Mouse (Mus musculus) embryonic facial prominence, embryonic 15.5 days (tissue): Measurements from ENCODE around the gene Gchfr. TPM values are rescaled to one million over a fixed set of nuclear protein-coding genes. Genes with fewer than 3 reads are reported as not detected.

Source experiments
- ATAC-seq: fragments of 200-750 bp; cut with Nextera tagmentation; 2 replicates; pipeline ENCODE4 v1.8.0; 2017; ENCODE audit warnings: low read depth, moderate TSS enrichment; ENCODE audit not compliant: insufficient number of reproducible peaks, low FRiP score, low TSS enrichment
- H3K27ac ChIP-seq: fragments of 300-500 bp; sonication (generic); replicated peaks from 2 replicates; pipeline ENCODE4 v1.5.1; 2015; ENCODE audit warnings: mild to moderate bottlenecking, inconsistent platforms
- H3K27me3 ChIP-seq: fragments of 300-500 bp; sonication (generic); 2 replicates; pipeline ENCODE4 v1.6.1; 2015; ENCODE audit warnings: inconsistent platforms
- H3K36me3 ChIP-seq: fragments of 300-500 bp; sonication (generic); 2 replicates; pipeline ENCODE4 v1.6.1; 2015; ENCODE audit warnings: mild to moderate bottlenecking, inconsistent platforms
- H3K4me1 ChIP-seq: fragments of 300-500 bp; sonication (generic); 2 replicates; pipeline ENCODE4 v1.6.1; 2015; ENCODE audit warnings: inconsistent platforms
- H3K4me2 ChIP-seq: fragments of 300-500 bp; sonication (generic); replicated peaks from 2 replicates; pipeline ENCODE4 v1.6.1; 2015; ENCODE audit warnings: mild to moderate bottlenecking, inconsistent platforms
- H3K4me3 ChIP-seq: fragments of 300-500 bp; sonication (generic); replicated peaks from 2 replicates; pipeline ENCODE4 v1.5.1; 2015; ENCODE audit warnings: mild to moderate bottlenecking, inconsistent platforms
- H3K9ac ChIP-seq: fragments of 300-500 bp; sonication (generic); 2 replicates; pipeline ENCODE4 v1.6.1; 2015; ENCODE audit warnings: inconsistent platforms
- H3K9me3 ChIP-seq: fragments of 300-500 bp; sonication (generic); replicated peaks from 2 replicates; pipeline ENCODE4 v1.6.1; 2016; ENCODE audit warnings: inconsistent platforms
- WGBS: fragments of 180-500 bp; shearing (Covaris S2); methylation state at CpG from one replicate; pipeline ENCODE4 v1.1.7; 2015; 5-methylcytosine and 5-hydroxymethylcytosine counted together
- polyA plus RNA-seq: library from polyadenylated mRNA; unstranded; fragments of >200 nt; fragmentation: Nextera tagmentation; extraction: Ambion mirVana; gene quantifications from 2 replicates; pipeline ENCODE4 v1.2.1, GENCODE M21; 2015

Gchfr gene
- polyA plus RNA-seq, 1 experiment from 2014 or later = 15.0 TPM

DNA sequence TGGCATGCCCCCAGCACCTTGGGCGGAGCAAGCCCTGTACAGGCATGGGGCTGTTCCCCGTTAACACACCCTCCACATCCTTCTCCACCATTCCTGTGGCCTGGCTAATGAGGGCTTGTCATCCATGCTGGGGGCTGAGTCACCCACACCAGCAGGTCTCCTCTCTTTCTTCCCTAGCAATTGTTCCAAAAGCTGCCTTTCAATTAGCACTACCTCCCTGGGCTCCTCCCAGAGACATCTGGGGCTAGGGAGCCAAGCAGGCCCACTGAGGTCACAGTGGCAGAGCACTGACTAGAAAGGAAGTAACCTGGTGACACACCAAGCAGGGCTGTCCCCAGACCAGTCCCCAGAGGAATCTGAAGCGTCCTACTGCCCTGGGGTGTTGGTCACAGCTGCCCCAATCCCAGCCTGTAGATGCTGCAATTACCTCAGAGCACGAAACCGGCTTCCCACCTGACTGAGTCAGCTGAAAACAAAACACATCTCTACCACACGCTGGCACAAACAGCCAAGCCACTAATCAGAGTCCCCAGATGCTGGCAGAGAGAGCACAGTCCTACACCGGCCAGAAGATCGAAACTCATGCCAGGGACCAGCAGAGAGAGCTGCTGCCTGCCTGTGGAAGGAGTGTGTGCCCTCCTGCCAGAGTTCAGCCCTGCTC is 6.5 kb downstream of the Gchfr start, which contains the start of gene Gm14137:
TSS of gene Gm14137 (plus strand) at position 519 of the 661 bp plus-strand sequence.
- no peak within 1 kb of the TSS for H3K9ac ChIP-seq
- peaks cover 15% of the 10 kb centered on the region; the same call in 1 of the 2 replicates for H3K36me3 ChIP-seq
- H3K4me1 ChIP-seq = peaks cover 9% of the 10 kb centered on the region; the same call in 1 of the 2 replicates
- H3K9me3 ChIP-seq = no peaks in the 10 kb centered on the region
- no peak within 1 kb of the TSS for H3K4me2 ChIP-seq
- H3K27ac ChIP-seq = peak within 1 kb of the TSS; percentile 49
- WGBS = 39% methylated on average over 8 of the region's 8 CpGs
- no peaks in the 10 kb centered on the region for H3K27me3 ChIP-seq
- ATAC-seq = no peak
- no peak within 1 kb of the TSS for H3K4me3 ChIP-seq

DNA sequence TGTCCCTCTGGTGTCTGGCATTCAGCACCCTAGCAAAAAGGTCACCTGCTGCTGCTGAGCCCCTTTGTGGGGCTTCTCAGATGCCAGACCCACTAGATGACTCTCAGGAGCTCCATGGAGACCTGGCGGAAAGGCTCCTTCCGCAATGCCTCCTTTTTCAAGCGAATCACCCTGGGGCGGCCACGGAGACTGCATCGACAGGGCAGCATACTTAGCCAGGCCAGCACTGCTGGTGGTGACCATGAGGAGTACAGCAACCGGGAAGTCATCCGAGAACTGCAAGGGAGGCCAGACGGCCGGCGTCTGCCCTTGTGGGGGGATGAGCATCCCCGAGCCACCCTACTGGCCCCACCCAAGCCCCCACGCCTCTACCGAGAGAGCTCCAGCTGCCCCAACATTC is 7.3 kb downstream of the Gchfr start:
- no peak overlapping the region for H3K4me2 ChIP-seq
- peaks cover 9% of the 10 kb centered on the region; the same call in 1 of the 2 replicates for H3K4me1 ChIP-seq
- H3K27ac ChIP-seq = peak overlapping the region; percentile 49; the same call in 1 of the 2 replicates
- H3K9me3 ChIP-seq = no peaks in the 10 kb centered on the region
- no peak for ATAC-seq
- no peaks in the 10 kb centered on the region for H3K27me3 ChIP-seq
- no peak overlapping the region for H3K9ac ChIP-seq
- peaks cover 21% of the 10 kb centered on the region for H3K36me3 ChIP-seq
- WGBS = 64% methylated on average over 14 of the region's 14 CpGs
- no peak overlapping the region for H3K4me3 ChIP-seq

DNA sequence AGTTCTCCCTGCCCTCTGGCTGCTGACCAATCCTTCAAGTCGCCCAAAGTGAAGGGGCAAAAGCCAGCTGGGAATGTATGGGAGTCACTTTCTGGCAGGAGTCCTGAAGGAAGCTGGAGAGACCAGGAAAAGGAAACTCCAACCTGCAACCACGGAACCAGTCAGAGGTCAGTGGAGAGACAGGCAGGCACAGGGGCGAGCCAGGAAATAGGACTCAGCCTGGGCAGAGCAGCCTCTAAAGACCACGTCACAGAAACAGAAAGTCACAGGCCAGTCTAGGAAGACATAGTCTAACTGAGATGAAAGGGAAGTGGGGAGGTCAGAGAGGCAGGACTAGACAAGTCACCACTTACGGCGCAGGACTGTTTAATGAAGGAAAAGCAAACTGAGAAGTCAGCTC is 8.0 kb downstream of the Gchfr start:
- Histone ChIP-seq H3K9ac (no peak overlapping the region), H3K4me1 (peaks cover 9% of the 10 kb centered on the region; the same call in 1 of the 2 replicates), H3K4me3 (no peak overlapping the region), H3K27me3 (no peaks in the 10 kb centered on the region), H3K9me3 (no peaks in the 10 kb centered on the region), H3K27ac (no peak overlapping the region), H3K36me3 (peaks cover 29% of the 10 kb centered on the region), H3K4me2 (no peak overlapping the region)
- 54% methylated on average over 6 of the region's 6 CpGs for WGBS
- ATAC-seq = no peak

DNA sequence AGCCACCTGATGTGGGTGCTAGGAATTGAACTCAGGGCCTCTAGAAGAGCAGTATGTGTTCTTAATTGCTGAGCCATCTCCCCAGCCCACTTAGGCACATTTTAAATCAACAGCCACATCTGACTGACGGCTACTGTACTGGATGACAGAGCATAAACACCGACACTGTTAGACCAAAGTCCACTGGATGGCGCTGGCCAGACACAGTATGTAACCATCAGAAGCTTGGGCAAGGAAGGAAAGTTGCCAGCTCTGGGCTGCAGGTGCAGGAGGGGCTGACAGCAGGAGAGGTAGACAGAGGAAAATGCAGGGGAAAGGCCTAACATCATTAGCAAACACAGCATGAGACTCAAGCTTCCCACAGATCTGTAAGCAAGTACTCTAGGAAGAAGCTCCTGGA is 9.2 kb downstream of the Gchfr start:
- Histone ChIP-seq H3K4me1 (peaks cover 9% of the 10 kb centered on the region; the same call in 1 of the 2 replicates), H3K9ac (no peak overlapping the region), H3K4me3 (no peak overlapping the region), H3K36me3 (peaks cover 33% of the 10 kb centered on the region), H3K9me3 (no peaks in the 10 kb centered on the region), H3K27me3 (no peaks in the 10 kb centered on the region), H3K4me2 (no peak overlapping the region), H3K27ac (no peak overlapping the region)
- no peak for ATAC-seq
- WGBS = 48% methylated on average over 3 of the region's 3 CpGs

DNA sequence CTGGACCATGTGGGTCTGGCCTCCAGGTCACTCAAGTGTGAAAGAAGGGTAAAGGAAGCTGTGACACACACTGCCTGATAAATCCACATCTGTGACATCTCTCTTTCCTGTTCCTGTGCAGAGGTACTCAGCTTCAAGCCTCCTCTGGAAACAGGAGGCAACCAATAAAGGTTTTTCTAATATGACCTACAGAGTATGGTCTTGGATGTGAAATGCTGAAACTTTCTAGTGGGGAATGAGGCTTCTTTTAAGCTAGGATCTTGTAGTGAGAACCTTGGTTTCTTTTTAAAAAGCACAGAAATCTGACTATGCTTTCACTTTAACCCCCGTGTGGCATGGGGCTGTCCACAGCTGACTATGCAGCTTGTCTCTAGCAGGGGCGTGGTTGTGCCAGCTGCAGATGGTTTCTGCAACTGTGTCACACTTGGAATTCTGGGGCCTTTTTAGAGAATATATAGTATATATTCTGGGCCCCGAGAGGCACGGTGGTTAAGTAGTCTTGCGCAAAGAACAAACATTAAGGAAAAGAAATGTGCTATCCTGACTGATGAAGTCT is 9.9 kb downstream of the Gchfr start:
- 73% methylated on average over 5 of the region's 5 CpGs for WGBS
- no peak overlapping the region for H3K4me3 ChIP-seq
- ATAC-seq = no peak
- H3K4me2 ChIP-seq = no peak overlapping the region
- H3K9ac ChIP-seq = no peak overlapping the region
- peaks cover 9% of the 10 kb centered on the region; the same call in 1 of the 2 replicates for H3K4me1 ChIP-seq
- peaks cover 33% of the 10 kb centered on the region for H3K36me3 ChIP-seq
- no peak overlapping the region for H3K27ac ChIP-seq
- H3K27me3 ChIP-seq = no peaks in the 10 kb centered on the region
- H3K9me3 ChIP-seq = no peaks in the 10 kb centered on the region

DNA sequence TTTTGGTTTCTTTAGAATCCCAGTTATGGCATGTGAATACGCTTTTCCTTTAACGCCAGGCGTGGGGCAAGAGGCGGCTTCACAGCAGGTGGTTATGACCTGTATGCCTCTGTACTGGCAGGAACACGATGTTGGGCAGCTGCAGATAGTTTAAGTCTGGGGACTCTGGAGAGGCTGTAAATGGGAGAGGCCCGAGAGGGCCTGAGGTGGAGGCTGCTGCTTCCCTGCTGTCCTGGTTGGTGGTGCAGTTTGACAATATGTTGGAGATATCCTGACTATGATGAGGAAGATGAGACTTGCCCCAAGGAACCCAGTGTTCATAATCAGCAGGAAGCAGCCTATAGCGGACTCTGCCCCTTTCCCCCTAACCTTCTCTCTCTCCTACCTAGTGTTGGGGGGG is 15.3 kb downstream of the Gchfr start:
- 82% methylated on average over 7 of the region's 7 CpGs for WGBS
- H3K4me2 ChIP-seq = no peak overlapping the region
- H3K27me3 ChIP-seq = no peaks in the 10 kb centered on the region
- peaks cover 48% of the 10 kb centered on the region for H3K36me3 ChIP-seq
- no peak overlapping the region for H3K27ac ChIP-seq
- ATAC-seq = no peak
- no peak overlapping the region for H3K4me3 ChIP-seq
- H3K9me3 ChIP-seq = no peaks in the 10 kb centered on the region
- no peak overlapping the region for H3K9ac ChIP-seq
- no peaks in the 10 kb centered on the region for H3K4me1 ChIP-seq

DNA sequence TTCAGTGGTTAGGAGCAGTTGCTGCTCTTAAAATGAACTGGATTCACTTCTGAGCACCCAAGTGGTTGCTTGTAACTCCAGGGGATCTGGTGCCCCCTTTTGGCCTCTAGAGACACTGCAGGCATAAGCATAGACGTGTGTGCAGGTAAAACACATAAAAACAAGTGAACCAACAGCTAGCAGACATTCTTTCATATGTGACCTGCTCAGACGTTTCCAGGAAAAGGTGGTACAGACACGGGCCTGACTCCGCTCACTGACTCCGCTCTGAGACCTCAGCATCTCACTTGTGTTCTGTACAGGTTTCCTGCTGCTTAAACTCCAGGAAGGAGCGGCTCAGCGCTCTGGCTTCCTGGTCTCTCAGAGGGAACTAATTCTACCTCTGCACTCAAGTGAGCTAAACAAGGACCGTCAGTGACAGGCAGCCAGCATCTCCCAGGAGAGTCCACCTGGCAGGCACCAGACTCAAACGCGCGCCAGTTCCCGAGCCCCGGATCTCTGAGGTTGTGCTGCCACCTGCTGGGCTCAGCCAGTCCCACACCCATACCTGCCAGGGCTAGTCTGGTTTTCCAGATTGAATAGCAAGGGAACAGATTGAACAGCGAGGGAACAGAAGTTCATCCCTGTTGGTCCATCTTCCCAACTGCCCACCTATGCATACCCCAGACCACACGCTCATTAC is 21.6 kb downstream of the Gchfr start:
- H3K27me3 ChIP-seq = no peaks in the 10 kb centered on the region
- peak overlapping the region; percentile 33 for H3K4me3 ChIP-seq
- WGBS = 3% methylated on average over 15 of the region's 15 CpGs
- H3K4me1 ChIP-seq = 0 out of 2 replicates have a peak, but pooled peaks cover 4% of the 10 kb centered on the region
- no peak overlapping the region for H3K27ac ChIP-seq
- peaks cover 14% of the 10 kb centered on the region for H3K36me3 ChIP-seq
- peak overlapping the region; percentile 58 for H3K4me2 ChIP-seq
- no peak overlapping the region for H3K9ac ChIP-seq
- no peaks in the 10 kb centered on the region for H3K9me3 ChIP-seq
- peak; percentile 82 for ATAC-seq

DNA sequence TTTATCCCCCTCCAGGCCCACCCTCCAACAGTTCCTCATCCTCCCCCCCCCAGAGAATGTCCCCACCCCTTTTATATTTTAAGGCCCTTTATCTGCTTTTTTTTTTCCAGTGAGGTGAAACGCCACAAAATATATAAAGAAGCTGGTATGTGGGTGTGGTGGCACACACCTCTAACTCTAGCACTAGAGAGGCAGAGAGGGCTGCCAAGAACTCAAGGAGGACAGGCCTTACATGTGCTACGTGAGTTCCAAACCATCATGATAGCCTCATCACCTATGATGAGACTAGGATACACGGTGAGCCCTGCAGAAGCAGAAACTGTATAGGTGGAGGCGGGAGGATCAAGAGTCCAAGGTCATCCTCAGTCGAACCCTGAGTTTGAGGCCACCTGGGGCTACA is 23.4 kb downstream of the Gchfr start:
- WGBS = 84% methylated on average over 5 of the region's 5 CpGs
- no peak overlapping the region; the same call in 1 of the 2 replicates for H3K27ac ChIP-seq
- no peak overlapping the region for H3K4me3 ChIP-seq
- no peak for ATAC-seq
- H3K4me1 ChIP-seq = 0 out of 2 replicates have a peak, but pooled peaks cover 4% of the 10 kb centered on the region
- no peak overlapping the region for H3K4me2 ChIP-seq
- no peak overlapping the region for H3K9ac ChIP-seq
- H3K36me3 ChIP-seq = no peaks in the 10 kb centered on the region
- no peaks in the 10 kb centered on the region for H3K27me3 ChIP-seq
- no peaks in the 10 kb centered on the region for H3K9me3 ChIP-seq

DNA sequence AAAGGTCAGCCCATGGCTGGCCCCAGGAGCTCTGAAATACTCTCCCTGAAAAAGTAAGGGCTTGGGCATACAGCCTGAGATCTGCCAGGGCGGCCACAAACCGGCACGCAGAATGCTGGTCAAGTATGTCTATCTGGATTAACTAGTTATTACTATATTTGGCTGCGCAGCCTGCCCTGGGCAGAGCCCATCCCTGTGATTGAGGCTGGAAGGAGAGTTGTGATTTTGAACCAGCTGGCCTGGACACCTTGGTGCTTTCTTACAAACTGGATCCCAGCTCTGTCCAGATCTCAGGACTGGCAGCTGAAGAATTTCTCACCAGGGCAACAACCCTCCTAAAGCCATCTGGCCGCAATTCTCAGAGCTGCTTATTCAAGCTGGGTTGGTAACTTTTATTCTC is 26.6 kb downstream of the Gchfr start:
- H3K27me3 ChIP-seq = no peaks in the 10 kb centered on the region
- H3K9ac ChIP-seq = no peak overlapping the region
- no peak for ATAC-seq
- H3K4me1 ChIP-seq = peaks cover 15% of the 10 kb centered on the region
- H3K36me3 ChIP-seq = no peaks in the 10 kb centered on the region
- H3K4me2 ChIP-seq = no peak overlapping the region
- 81% methylated on average over 5 of the region's 5 CpGs for WGBS
- H3K27ac ChIP-seq = no peak overlapping the region; the same call in 1 of the 2 replicates
- no peak overlapping the region for H3K4me3 ChIP-seq
- H3K9me3 ChIP-seq = no peaks in the 10 kb centered on the region

DNA sequence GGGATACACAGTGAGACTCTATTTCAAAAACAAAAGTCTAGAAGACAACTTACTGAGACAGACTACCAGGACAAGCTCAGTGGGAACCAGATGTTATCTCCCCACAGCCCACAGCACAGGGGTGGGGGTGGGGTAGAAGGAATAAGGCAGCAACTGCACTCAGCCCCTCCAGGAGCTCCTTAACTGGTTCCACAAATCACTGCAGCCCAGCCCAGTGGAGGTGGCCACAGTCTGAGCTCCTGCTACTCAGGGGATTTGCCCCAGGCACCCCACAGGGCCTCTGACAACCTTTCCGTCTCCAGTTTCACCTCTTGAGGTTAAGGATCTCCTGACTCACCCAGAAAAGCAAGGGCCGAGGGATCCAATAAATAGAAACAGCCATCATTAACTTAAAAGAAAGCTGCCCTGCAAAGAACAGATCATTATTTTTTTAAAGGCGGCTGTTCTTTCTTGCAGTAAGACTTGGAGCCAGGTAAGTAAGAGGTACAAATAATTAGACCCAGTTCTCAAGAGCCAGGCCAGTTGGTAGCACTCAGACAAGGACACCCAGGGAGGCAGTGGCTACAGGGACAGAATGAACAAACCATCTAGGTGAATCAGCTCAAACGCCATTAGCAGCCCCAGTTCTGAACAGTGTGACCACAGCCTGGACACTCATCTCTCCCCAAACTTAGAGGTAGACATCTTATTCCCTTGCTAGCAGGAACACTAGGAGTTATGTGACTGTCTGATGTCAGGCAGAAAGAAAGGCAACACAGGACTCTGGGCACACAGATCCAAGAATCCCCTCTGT is 28.9 kb downstream of the Gchfr start:
- Histone ChIP-seq H3K27ac (peak overlapping the region; percentile 55; the same call in 1 of the 2 replicates), H3K9ac (no peak overlapping the region), H3K9me3 (no peaks in the 10 kb centered on the region), H3K36me3 (no peaks in the 10 kb centered on the region), H3K4me3 (no peak overlapping the region), H3K27me3 (no peaks in the 10 kb centered on the region), H3K4me1 (peaks cover 13% of the 10 kb centered on the region), H3K4me2 (no peak overlapping the region)
- ATAC-seq = peak; percentile 32; the same call in 1 of the 2 replicates
- 17% methylated on average over 4 of the region's 4 CpGs for WGBS

DNA sequence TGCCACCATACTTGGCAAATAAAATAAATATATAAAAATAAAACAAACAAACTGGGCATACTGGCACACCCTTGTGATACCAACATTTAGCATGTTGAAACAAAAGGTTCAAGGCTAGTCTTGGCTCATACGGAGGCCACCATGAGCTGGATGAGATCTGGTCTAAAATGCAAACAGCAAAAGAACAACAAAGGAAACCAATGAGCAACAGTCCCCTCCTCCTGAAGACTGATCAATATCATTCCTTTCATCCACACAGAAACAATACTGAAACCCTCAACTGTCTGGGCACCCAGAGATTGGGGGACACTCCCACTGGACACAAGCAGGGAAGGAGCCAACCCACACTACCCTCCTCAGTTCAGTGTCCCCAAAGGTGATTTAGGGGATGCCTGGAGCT is 29.9 kb downstream of the Gchfr start:
- Histone ChIP-seq H3K4me3 (no peak overlapping the region), H3K4me1 (peaks cover 13% of the 10 kb centered on the region), H3K9ac (no peak overlapping the region), H3K27me3 (no peaks in the 10 kb centered on the region), H3K36me3 (no peaks in the 10 kb centered on the region), H3K9me3 (no peaks in the 10 kb centered on the region), H3K4me2 (no peak overlapping the region), H3K27ac (no peak overlapping the region)
- 83% methylated on average over 1 of the region's 1 CpGs for WGBS
- ATAC-seq = no peak
